Mouse (Mus musculus) cerebellum, adult 11-12 months (tissue): ENCODE measurements around the gene Kcnq1.
A peak's percentile ranks its signal among the peaks of the same experiment; 100 is the strongest.

Experiments
- DNase-seq: peaks from one replicate; pipeline ENCODE4 v3.0.0; 2022

Gene Kcnq1

DNA sequence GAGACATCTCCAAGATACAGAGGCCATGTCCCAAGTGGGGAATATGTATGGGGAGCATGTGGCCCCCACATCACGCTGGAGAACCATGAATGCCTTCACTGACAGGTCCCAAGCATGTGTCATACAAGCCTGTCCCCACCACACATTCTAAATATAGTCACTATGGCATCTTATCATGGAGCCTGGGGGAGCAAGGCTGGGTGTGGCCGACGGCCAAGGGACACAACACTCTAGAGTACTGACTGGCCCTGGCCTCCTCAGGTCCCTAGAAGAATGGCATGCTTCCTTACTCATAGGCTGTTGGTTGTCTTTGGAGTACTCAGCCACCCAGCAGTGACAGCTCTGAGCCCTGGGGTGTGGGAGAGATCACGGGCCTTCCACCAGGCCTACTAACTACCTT lies 33.8 kb downstream of the Kcnq1 start:
- DNase-seq = no peak

DNA sequence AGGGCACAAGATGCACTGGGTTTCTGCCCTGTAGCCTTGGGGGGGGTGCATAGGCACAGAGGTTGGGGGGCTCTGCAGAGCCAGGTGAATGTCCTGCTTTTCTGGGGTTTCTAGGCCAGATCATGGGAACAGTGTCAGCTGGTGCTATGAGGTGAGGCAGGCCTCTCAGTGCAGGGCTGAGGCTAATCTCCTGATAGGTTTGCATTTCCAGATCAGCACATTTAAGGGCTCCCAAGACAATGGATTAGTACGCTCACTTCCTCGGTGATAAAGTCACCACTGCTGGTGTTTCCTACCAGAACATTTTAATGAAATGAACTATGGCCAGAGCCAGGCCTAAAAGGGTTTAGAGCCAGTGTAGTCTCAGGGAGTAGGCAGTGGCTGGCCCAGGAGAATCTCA lies 36.5 kb downstream of the Kcnq1 start:
- no peak for DNase-seq

DNA sequence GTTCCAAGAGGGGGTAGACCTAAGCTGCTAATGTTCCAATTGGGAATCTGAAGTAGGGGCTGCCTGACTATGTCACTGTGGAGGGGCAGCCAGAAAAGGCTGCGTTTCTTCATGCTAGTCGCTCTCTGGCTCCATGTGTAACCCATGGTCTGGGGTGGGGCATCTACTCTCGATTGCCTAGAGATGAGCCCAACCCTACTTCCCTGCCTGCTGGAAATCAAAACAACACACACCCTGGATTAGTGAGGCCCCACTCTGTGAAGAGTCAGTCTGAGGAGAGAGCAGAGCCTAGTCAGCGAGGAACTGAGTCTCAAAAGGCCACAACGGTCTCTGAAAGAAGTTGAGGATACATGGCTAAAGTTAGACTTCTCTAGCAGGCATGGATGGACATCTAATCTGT lies 40.9 kb downstream of the Kcnq1 start:
- DNase-seq = no peak

DNA sequence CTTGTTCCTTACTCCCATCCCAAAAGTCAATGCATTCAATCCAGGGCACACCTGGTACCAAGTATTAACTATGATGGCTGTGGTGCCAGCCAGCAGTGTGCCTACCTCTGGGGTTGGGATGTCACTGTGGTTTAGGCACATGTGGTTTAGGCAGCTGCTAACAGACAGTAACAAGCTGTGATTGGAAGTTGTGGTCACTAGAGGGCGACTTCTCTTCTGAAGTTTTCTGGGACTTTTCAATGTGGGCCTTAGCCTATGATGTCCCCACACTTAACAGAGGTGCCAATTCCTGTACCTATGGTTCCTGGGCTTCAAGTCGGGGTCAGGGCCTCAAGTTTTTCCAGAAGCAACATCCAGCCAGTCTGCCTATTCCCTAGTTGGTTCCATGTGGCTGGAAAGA lies 45.0 kb downstream of the Kcnq1 start:
- no peak for DNase-seq

DNA sequence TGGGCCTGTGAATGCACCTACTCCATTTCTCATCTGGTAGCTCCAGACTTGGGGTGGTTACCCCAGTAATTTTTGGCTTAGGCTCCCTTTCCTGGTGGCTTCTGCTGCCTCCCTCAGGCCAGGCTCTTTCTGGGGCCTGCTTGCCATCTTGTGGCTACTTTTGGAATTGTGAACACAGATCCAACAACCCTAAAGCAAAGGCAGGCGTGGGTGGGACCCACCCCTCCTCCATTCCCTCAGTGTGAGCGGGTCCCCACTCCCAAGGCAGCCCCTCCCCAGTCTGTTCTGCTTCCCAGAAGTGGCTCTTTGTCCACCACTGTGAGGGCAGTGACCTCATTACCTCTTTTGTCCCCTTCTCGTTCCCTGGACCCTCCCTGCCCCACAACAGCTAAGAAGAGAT lies 46.2 kb downstream of the Kcnq1 start:
- DNase-seq = no peak

DNA sequence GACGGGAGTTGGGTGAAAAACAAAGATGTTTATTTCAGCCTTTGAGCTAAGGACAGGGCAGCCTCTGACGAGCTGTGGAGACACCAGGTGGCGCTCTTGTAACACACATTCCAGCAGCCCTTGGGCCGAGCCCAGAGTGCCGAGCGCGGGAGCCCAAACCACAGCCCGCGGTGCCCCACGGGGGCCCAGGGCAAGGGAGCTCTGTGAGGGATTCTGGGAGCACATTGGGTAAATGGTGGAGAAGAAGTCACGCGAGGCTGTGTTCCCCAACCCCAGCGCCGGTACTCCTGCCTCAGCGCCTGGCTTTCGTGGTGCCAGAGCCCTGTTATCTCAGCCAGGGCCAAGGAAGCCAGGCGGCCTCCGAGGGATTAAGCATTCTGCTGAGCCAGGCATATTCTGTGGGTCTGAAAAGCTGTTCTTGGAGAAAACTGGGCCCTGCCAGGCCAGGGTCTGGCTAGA lies 47.8 kb downstream of the Kcnq1 start:
- peak; percentile 59 for DNase-seq

DNA sequence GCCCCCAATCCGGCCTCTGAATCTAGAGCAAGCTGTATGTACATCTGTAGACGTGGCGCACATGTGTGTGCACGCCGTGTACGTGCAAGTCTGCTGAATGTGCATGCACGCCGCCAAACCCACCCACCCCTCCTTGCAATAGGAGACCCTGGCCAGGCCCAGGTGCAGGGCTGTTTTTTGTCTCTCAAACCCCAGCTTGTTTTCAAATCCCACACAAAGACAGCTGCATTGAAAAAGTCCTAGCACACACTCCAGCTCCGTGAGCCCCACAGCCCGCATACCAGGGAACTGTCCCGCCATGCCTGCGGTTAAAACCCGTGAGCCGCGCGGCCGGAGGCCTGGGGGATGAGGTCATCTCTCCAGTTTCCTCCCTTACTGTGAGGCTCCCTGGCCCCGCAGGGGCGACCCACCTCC lies 48.3 kb downstream of the Kcnq1 start:
- no peak for DNase-seq

DNA sequence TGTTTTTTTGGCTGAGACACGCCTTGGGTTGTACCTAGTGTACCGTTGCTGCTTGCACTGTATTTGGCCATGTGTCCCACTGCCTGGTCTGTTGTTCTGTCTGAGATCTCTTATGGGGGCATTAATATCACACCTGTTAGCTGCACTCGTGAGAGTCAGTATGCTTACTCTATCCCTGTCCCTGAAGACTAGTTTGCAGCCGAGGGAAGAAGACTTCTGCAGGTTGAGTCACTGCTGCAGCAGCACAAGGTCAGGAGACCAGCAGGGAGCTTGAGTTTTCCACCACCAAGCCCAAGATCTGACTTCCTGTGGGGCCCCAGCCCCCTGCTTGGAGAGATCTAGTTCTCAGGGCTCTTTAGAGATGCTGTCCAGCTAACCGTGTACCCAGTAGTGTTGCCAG lies 49.1 kb downstream of the Kcnq1 start:
- no peak for DNase-seq

DNA sequence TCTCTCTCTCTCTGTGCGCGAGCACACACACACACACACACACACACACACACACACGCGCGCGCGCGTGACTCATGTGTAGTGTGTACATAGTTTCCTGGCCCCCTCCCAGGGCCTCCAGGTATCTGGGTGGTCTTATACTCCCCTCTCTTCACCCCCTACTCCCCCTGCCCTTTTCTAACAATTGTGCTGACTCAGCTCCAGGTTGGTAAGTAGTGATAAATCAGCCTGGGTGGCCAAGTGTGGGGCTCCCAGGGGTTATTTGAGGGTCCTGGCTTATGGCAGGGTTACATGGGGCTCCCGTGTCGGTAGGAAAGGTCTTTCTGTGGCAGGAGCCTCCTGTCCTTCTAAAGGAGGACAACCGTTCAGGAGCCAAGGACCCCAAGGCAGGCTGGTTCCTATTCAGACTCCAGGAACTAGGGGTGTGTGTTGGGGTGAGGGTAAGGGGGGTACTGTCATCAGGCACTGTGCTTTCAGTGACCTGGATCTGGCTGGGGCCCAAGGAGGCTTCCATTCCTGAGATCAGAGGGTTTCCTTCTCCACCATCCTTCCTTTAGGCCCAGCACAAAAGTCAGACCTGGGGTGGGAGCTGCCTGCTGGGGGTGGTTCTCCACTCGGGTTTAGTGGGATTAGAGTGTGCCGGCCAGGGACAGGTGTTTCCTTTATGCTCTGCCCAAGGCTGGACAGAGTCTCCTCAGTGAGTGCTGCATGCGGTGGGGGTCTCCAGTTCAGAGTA lies 52.7 kb downstream of the Kcnq1 start:
- DNase-seq = no peak

DNA sequence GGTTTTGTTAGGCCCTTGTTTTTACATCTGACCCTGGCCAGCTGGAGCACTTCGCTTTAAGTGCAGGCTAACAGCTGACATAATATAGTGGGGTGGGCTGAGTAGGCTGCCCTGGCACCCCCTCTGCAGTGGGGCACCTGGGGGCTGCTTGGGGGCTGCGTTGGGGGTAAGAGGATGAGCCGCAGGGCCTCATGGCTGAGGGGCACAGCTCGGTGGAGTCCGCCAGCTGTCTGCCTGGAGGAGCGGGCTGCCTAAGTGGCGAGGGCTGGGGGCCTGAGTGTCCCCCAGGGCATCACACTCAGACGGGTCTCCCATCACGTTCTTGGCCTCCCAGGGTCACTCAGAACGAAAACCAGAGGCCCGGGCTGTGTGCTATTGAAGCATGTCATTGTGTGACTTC lies 53.3 kb downstream of the Kcnq1 start:
- DNase-seq = no peak

DNA sequence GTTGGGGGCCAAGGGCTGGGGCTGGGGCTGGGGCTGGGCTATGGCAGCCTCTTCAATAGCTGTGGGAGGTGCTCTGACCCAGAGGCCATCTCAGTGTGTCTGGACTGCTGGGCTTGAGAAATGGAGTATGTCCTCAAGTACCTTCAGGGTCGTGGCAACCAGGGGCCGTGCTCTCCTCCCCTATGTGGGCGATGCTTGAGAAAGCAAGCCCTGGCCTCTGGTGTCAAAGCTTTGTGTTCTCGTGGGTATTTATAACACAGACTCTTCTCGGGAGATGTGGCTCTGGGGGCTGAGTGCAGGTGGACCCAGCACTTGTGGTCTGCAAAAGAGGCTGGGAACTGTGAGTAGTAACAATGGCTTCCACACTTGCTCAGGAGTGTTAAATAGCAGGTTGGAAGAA lies 53.9 kb downstream of the Kcnq1 start:
- no peak for DNase-seq

DNA sequence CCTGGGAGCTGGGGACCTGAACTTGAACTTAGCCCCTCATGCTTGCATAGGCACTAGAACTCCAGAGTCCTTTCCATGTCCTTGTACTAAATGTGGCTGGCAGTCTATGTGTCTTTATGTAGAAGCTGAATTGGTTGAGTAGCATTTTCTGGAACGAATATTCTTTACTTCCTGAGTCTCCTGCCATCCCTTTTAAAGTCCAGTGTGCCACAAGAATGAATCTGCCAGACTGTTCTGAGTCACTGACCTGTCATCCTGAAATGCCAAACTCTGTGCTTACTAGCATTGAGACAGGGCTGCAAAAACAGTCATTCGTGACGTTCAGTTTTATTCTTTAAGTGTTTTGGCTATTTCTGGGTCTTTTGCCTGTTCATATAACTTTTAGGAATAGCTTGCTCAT lies 55.9 kb downstream of the Kcnq1 start:
- no peak for DNase-seq

DNA sequence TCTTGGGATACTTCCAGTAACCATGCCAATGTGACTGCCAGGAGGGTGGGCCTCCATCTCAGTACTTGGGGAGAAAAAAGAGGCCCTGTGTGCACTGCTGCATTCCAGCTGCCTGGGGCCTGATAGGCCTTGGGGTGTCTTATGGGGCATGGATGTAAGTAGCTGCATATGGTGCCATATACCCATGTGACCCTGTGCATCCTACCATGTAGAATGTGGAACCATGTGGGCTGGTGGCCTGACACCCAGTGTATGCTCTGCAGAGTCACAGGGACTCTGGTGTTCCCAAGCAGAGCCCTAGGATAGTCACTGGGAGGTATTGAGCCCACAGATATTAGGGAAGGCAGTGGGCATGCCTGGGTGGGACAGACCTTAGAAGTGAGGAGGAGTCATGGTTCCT lies 57.9 kb downstream of the Kcnq1 start:
- no peak for DNase-seq

DNA sequence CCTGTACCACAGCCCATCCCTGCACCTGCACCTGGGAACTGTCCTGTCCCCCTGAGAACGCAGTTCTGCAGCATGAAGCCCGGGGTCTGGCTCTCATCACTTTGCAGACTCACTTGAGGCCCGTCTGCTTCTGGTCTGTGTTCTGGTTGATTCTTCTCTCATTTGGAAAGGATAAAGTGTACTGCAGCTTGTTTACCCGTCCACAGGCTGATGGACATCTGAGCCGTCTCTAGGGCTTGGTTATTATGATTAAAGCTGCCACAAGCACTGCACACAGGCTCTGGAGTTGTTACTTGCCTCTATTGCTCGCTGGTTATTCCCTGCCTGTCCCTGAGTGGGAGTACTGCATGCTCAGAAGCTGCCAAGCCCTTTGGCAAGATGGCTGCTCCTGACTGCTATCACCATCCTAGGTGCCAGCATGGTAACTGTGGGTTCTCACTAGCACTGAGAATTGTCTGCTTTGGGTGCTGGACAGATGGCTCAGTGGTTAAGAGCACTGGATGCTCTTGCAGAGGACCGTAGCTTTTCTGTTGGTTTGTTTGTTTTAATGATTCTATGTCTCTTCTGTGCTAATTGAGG lies 59.6 kb downstream of the Kcnq1 start:
- no peak for DNase-seq

DNA sequence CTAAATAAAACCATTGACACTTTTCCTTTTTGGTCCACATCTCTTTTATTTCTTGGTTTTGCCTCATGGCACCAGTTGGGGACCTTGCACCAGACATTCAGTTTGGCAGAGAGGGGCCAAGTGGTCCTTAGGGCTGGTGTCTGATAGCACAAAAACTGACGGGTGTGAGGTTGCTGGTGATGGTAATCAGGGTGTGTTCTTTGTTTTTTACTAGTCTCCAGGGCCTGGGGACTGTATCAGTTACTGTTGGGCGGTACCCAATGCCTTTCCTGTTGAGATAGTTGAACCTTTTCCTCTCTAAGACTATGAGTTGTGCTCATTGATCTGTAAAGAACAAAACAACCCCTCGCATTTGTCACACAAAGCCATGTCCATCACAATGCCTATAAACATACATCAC lies 61.1 kb downstream of the Kcnq1 start:
- DNase-seq = no peak

DNA sequence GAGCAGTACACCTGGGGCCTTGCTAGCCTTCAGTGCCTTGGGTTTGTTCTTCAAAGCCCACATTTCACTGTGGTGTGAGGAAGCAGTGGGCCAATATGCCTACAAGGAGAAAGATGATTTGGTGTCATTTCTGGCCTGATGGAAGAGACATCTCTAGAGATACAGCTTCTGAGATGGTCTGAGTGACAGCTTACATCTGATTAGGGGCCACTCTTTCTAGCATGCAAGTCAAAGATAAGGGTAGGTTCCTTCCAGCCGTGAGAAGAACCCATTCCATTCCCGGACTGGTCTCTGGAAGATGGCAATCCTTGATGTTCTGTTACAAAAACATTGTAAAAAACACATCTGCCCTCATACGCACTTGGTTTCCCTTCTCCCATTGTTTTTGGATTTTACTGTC lies 63.2 kb downstream of the Kcnq1 start:
- no peak for DNase-seq

DNA sequence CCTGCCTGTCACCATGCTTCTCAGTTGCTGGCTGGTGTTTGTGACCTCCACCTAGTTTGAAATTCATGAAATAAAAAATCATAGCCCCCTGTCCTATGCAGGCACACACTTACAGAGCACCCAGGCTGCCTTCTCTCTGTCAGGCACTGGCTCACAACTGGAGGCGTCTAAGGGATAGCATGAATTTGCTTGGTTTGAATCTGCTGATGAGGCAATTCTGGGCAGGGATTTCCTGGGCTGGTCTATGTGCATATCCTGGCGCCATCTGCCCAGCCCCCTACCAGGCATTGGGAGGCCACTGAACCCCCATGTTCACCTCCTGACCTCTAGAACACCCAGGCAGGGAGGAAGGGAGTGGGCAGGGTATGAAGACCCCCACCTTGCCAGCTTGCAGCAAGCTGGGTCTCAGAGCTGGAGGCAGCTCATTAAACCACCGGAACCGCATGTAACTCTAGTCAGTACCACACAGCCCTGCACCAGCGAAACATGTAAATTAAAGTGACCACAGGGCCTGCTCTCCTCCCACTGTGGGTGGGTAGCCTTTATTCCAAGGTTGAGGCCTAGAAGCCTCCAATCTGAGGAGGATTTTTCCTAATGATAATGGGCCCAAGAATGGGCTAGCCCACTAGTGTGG lies 66.9 kb downstream of the Kcnq1 start:
- no peak for DNase-seq

DNA sequence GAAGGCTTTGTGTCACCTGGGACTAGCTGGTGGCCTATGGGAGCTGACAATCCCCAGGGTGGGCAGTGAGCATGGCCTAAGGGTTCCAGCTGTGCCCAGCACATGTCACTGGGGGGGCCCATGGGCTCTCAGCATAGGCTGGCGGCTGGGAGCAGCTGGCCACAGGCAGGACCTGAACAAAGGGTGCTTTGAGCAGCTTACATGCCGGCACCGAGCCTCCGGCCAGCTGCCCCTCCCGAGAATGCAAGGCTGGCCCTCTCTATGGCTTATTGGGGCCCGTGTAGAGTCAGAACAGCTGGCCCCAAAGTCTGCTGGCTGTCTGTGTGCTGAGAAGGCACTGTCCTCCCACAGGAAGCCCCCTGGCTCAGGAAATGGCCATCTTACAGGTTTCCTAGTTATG lies 68.5 kb downstream of the Kcnq1 start:
- no peak for DNase-seq

DNA sequence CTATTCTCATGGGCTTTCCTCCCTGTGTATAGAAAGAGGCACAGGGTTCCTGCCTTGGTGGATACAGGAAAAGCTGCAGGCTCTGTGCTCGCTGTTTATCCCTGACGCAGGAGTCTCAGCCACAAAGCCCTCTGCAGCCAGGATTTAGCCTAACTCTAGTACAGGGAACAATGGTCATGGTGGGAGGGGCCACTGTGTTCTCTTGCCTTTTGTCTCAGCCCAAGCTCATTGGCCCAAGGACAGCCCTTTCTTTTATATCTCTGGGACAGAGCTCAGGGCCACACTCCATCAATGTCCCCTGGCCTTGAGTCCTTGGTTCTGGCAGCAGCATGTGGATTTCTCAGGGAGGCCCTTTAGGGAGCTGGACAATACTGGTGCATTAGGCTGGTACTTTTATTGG lies 72.7 kb downstream of the Kcnq1 start:
- no peak for DNase-seq

DNA sequence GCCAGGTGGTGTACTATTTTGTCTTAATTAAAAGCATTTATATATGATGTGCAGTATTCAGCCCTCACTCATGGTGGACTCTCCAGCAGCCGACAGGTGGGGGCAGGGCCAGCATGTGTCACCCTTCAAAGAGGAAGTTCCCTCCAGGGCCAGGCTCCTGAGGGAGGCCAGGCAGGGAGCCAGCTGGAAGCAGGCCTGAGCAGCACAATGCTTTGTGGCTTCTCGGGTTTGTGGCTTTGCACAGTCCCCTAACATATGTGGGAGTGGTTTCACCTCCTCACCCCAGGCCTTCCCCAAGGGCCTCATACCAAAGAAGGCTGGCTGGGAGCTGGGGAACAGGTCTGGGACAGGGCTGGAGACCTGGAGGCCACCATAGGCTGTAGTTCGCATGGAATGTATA lies 74.6 kb downstream of the Kcnq1 start:
- DNase-seq = no peak

DNA sequence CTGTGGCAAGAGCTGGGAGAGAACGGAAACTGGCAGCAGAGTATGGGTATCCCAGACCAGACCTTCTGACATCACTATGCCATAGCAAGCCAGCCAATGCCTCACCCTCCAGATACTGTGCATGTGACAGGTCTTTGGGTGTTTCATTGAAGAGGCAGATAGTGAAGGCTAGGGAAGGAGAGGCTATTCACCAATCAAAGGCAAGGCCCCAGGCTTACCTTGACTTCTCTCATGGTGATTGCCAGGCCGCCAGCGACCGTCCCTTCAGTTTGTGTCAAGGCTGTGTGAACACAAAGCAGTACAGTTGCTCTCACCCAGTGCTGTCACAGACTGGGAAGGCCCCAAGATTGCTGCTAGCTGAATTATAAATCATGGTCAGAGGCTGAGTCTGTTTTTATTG lies 75.1 kb downstream of the Kcnq1 start:
- no peak for DNase-seq

DNA sequence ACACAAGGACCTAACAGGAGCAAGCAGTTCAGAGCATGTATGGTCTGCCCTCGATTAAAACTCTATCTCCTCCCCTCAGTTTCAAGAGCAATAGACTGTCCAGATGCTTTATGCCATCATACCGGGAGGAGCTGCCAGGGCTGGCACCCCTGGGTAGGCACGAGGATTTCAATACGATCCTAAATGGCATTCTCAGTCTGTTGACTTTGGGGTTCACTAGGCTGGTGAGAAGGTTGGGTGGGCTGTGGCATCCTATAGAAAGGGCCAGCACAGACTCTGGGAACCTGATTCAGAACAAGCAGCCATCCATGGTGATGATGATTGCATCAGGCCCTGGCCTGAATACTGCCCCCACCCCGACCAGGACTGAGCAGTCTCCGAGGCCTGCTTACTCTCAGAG lies 79.3 kb downstream of the Kcnq1 start:
- DNase-seq = no peak

DNA sequence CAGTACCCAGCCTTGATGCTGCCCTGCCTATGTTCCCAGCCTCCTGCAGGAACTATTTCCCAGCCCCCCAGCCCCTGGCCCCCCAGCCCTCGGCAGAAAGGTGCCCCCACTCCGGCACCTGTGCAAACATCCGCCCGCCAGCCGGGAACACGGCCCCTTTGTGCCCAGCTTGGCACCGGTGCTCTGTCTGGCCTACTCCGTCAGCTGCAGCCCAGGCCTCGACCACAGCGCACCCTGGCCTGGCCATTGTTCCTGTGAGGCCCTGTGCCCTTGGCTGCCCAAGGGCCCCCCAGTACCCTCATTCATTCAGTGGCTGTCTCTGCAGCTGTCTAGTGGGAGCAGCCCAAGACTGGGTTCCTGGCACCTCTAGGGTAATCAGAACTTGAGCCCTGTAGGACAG lies 80.2 kb downstream of the Kcnq1 start:
- no peak for DNase-seq

DNA sequence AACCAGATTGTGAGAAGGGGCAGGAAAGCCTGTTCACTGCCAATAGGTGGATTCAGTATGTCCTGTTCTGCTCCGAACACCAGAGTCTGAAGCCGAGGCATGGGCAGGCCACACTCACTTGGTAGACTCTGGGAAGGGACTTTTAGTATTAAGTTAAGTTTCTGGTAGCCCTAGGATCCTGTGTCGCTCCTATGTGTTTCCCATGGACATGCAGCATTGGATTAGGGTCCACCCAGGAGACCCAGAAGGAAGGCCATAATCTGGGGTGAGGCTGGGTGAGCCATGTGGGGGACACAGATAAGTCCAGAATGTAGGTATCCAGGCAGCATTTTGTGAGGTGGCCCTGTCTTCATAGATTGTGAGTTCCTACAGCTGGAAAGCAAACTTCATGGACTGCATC lies 81.0 kb downstream of the Kcnq1 start:
- DNase-seq = no peak

DNA sequence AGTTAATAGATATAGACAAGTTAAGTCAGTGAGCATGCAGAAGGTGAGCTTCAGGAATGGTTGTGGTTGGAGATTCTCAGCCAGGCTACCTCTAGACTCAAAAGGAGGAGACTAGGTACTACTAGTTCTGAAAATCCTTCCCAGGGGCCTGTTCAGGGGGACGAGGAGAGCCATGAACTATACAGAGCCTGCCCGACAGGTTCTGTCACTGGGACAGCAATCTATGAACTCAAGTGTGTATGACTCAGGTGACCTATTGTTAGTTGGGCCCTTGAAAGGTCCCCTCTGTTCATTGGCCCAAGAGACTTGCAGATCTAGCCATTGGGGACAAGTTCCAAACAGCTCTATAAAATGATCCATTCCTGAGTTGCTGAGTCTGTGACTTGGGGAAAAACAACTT lies 82.4 kb downstream of the Kcnq1 start:
- no peak for DNase-seq
